Mouse (Mus musculus): ENCODE measurements around the gene A930002H24Rik. TPM values are rescaled to one million over a fixed set of nuclear protein-coding genes. Genes with fewer than 3 reads are reported as not detected.

The A930002H24Rik gene
- total and polyA plus RNA-seq, 3 experiments: not detected

GRCm38 (mm10) chr17:63863012-63863630, 470 bp downstream of the A930002H24Rik start, which contains the start of gene Fer:
TSS of gene Fer (plus strand) at chr17:63863062.
- dilution Hi-C loops (cut with MboI; ENCODE audit: extremely low pct_ligation_motif_present, extremely low pct_unique_long_range_greater_than_20kb, low sequenced_read_pairs) (no loop called here), in situ Hi-C loops (cut with MboI; ENCODE audit: low pct_ligation_motif_present, low pct_unique_long_range_greater_than_20kb, low sequenced_read_pairs) (no loop called here)
- peaks cover 5% of the 10 kb centered on the region for H3K9me3 ChIP-seq (replicated peaks; ENCODE audit: low read length)
- peak within 1 kb of the TSS; percentile 63 to 77 (median 64) for H3K4me3 ChIP-seq (replicated peaks in 1 of 3; ENCODE audit: low read depth in 2 of 3, low read length in 2 of 3, poor library complexity in 1 of 3)
- H3K4me2 ChIP-seq (ENCODE audit: insufficient read depth, low read depth, poor library complexity, severe bottlenecking): peak within 1 kb of the TSS; percentile 53
- H3K9ac ChIP-seq (ENCODE audit: insufficient read depth, low read depth): peak within 1 kb of the TSS; percentile 54; the same call in 1 of the 2 replicates
- TF ChIP-seq NELFE (IDR thresholded peaks at IDR 0.05; ENCODE audit: low read depth, low read length) (0 out of 2 replicates have a peak, but pooled peaks have one; percentile 6), MAZ (IDR thresholded peaks at IDR 0.05; ENCODE audit: low read depth, low read length) (no peak)
- no peak for DNase-seq (ENCODE audit: extremely low read depth)
- H3K4me1 ChIP-seq (ENCODE audit: control insufficient read depth in 1 of 2, insufficient read depth in 2 of 2): peaks cover 2 to 20% of the 10 kb centered on the region in 2 experiments; a peak in 2 of 4 replicates
- no peaks in the 10 kb centered on the region for H3K36me3 ChIP-seq (replicated peaks in 1 of 2; ENCODE audit: control insufficient read depth in 1 of 2, insufficient read depth in 1 of 2, low read length in 1 of 2)
- H3K79me2 ChIP-seq (replicated peaks; ENCODE audit: control insufficient read depth, extremely low read depth, insufficient read depth, poor library complexity, severe bottlenecking): no peaks in the 10 kb centered on the region
- peaks cover 51% of the 10 kb centered on the region for H3K27me3 ChIP-seq (replicated peaks)
- no peak within 1 kb of the TSS for H3K27ac ChIP-seq (ENCODE audit: insufficient read depth, low read depth)

GRCm38 (mm10) chr17:63862399-63862798, 1.2 kb downstream of the A930002H24Rik start:
- Histone ChIP-seq H3K9me3 (replicated peaks; ENCODE audit: low read length) (peaks cover 5% of the 10 kb centered on the region), H3K4me1 (ENCODE audit: control insufficient read depth in 1 of 2, insufficient read depth in 2 of 2) (peaks cover 2 to 20% of the 10 kb centered on the region in 2 experiments; a peak in 2 of 4 replicates), H3K4me3 (replicated peaks in 1 of 3; ENCODE audit: low read depth in 2 of 3, low read length in 2 of 3, poor library complexity in 1 of 3) (no peak overlapping the region), H3K27me3 (replicated peaks) (peaks cover 58% of the 10 kb centered on the region), H3K79me2 (replicated peaks; ENCODE audit: control insufficient read depth, extremely low read depth, insufficient read depth, poor library complexity, severe bottlenecking) (no peaks in the 10 kb centered on the region), H3K9ac (ENCODE audit: insufficient read depth, low read depth) (no peak overlapping the region), H3K27ac (ENCODE audit: insufficient read depth, low read depth) (no peak overlapping the region), H3K4me2 (ENCODE audit: insufficient read depth, low read depth, poor library complexity, severe bottlenecking) (no peak overlapping the region), H3K36me3 (replicated peaks in 1 of 2; ENCODE audit: control insufficient read depth in 1 of 2, insufficient read depth in 1 of 2, low read length in 1 of 2) (no peaks in the 10 kb centered on the region)
- no peak for DNase-seq (ENCODE audit: extremely low read depth)
- dilution Hi-C loops (cut with MboI; ENCODE audit: extremely low pct_ligation_motif_present, extremely low pct_unique_long_range_greater_than_20kb, low sequenced_read_pairs): no loop called here
- TF ChIP-seq POLR2AphosphoS2 (IDR thresholded peaks at IDR 0.05; ENCODE audit: low read depth, low read length): no peak
- TF ChIP-seq ZNF384 (IDR thresholded peaks at IDR 0.05; ENCODE audit: low read depth, low read length): no peak
- no peak for TF ChIP-seq NRF1 (IDR thresholded peaks at IDR 0.05; ENCODE audit: low read depth, low read length)
- TF ChIP-seq KAT2A (IDR thresholded peaks at IDR 0.05; ENCODE audit: insufficient replicate concordance, low read length): no peak
- no peak for TF ChIP-seq HCFC1 (IDR thresholded peaks at IDR 0.05; ENCODE audit: low read depth, low read length)
- TF ChIP-seq USF2 (conservative IDR thresholded peaks at IDR 0.05; ENCODE audit: low read depth, low read length): no peak
- TF ChIP-seq USF1 (IDR thresholded peaks at IDR 0.05; ENCODE audit: low read depth, low read length): no peak
- TF ChIP-seq SIN3A (IDR thresholded peaks at IDR 0.05; ENCODE audit: low read length): no peak
- no peak for TF ChIP-seq MAZ (IDR thresholded peaks at IDR 0.05; ENCODE audit: low read depth, low read length)
- no peak for TF ChIP-seq MAFK (IDR thresholded peaks at IDR 0.05; ENCODE audit: insufficient replicate concordance, low read length)
- in situ Hi-C loops (cut with MboI; ENCODE audit: low pct_ligation_motif_present, low pct_unique_long_range_greater_than_20kb, low sequenced_read_pairs): no loop called here

GRCm38 (mm10) chr17:63860988-63861387, 2.6 kb downstream of the A930002H24Rik start:
- H3K79me2 ChIP-seq (replicated peaks; ENCODE audit: control insufficient read depth, extremely low read depth, insufficient read depth, poor library complexity, severe bottlenecking): no peaks in the 10 kb centered on the region
- no peaks in the 10 kb centered on the region for H3K36me3 ChIP-seq (replicated peaks in 1 of 2; ENCODE audit: control insufficient read depth in 1 of 2, insufficient read depth in 1 of 2, low read length in 1 of 2)
- TF ChIP-seq KAT2A (IDR thresholded peaks at IDR 0.05; ENCODE audit: insufficient replicate concordance, low read length) (no peak), MXI1 (IDR thresholded peaks at IDR 0.05; ENCODE audit: low read depth, low read length) (no peak), TBP (conservative IDR thresholded peaks at IDR 0.05; ENCODE audit: low read depth, low read length) (no peak), USF1 (IDR thresholded peaks at IDR 0.05; ENCODE audit: low read depth, low read length) (no peak), CHD1 (IDR thresholded peaks at IDR 0.05; ENCODE audit: low read depth, low read length) (no peak), ETS1 (conservative IDR thresholded peaks at IDR 0.05; ENCODE audit: low read depth, low read length) (no peak)
- no peak for DNase-seq (ENCODE audit: extremely low read depth)
- H3K9me3 ChIP-seq (replicated peaks; ENCODE audit: low read length): peaks cover 5% of the 10 kb centered on the region
- H3K9ac ChIP-seq (ENCODE audit: insufficient read depth, low read depth): no peak overlapping the region
- H3K4me1 ChIP-seq (ENCODE audit: control insufficient read depth in 1 of 2, insufficient read depth in 2 of 2): peaks cover 0 to 14% of the 10 kb centered on the region in 2 experiments; a peak in 2 of 4 replicates
- no peak overlapping the region for H3K4me3 ChIP-seq (replicated peaks in 1 of 3; ENCODE audit: low read depth in 2 of 3, low read length in 2 of 3, poor library complexity in 1 of 3)
- H3K4me2 ChIP-seq (ENCODE audit: insufficient read depth, low read depth, poor library complexity, severe bottlenecking): no peak overlapping the region
- dilution Hi-C loops (cut with MboI; ENCODE audit: extremely low pct_ligation_motif_present, extremely low pct_unique_long_range_greater_than_20kb, low sequenced_read_pairs) (no loop called here), in situ Hi-C loops (cut with MboI; ENCODE audit: low pct_ligation_motif_present, low pct_unique_long_range_greater_than_20kb, low sequenced_read_pairs) (no loop called here)
- peaks cover 67% of the 10 kb centered on the region for H3K27me3 ChIP-seq (replicated peaks)
- H3K27ac ChIP-seq (ENCODE audit: insufficient read depth, low read depth): no peak overlapping the region

Data from CH12.LX (cell line).